Mouse (Mus musculus) stomach, embryonic 14.5 days (tissue): Measurements from ENCODE around the gene Hacl1. TPM values are rescaled to one million over a fixed set of nuclear protein-coding genes. Genes with fewer than 3 reads are reported as not detected.

Source experiments
- ATAC-seq: fragments of 200-750 bp; cut with Nextera tagmentation; 2 replicates; pipeline ENCODE4 v1.8.0; 2017; ENCODE audit warnings: low read depth, moderate TSS enrichment; ENCODE audit not compliant: insufficient number of reproducible peaks, insufficient read depth, low FRiP score
- H3K27ac ChIP-seq: fragments of 300-500 bp; sonication (generic); 2 replicates; pipeline ENCODE4 v1.5.1; 2014; ENCODE audit warnings: mild to moderate bottlenecking, low read length, moderate library complexity, mixed read lengths
- H3K27me3 ChIP-seq: fragments of 300-500 bp; sonication (generic); 2 replicates; pipeline ENCODE4 v1.6.1; 2014; ENCODE audit warnings: low read length, control low read depth, mixed read lengths; ENCODE audit not compliant: control insufficient read depth, insufficient read depth
- H3K36me3 ChIP-seq: fragments of 300-500 bp; sonication (generic); 2 replicates; pipeline ENCODE4 v1.6.1; 2014; ENCODE audit warnings: mild to moderate bottlenecking, control low read depth, low read length, moderate library complexity, mixed read lengths; ENCODE audit not compliant: control insufficient read depth, insufficient read depth
- H3K4me1 ChIP-seq: fragments of 300-500 bp; sonication (generic); 2 replicates; pipeline ENCODE4 v1.6.1; 2014; ENCODE audit warnings: low read length, control low read depth, mixed read lengths; ENCODE audit not compliant: control insufficient read depth, insufficient read depth
- H3K4me2 ChIP-seq: fragments of 300-500 bp; sonication (generic); replicated peaks from 2 replicates; pipeline ENCODE4 v1.6.1; 2014; ENCODE audit warnings: low read depth, low read length, control low read depth
- H3K4me3 ChIP-seq: fragments of 300-500 bp; sonication (generic); 2 replicates; pipeline ENCODE4 v1.5.1; 2014; ENCODE audit warnings: low read depth, low read length, control low read depth
- H3K9ac ChIP-seq: fragments of 300-500 bp; sonication (generic); replicated peaks from 2 replicates; pipeline ENCODE4 v1.6.1; 2014; ENCODE audit warnings: low read depth, mild to moderate bottlenecking, control low read depth, low read length, moderate library complexity, mixed read lengths
- H3K9me3 ChIP-seq: fragments of 300-500 bp; sonication (generic); 2 replicates; pipeline ENCODE4 v1.6.1; 2016; ENCODE audit warnings: low read depth, low read length, control low read depth; ENCODE audit not compliant: control insufficient read depth
- WGBS: fragments of 180-500 bp; shearing (Covaris S2); extraction: QIAGEN DNeasy Blood & Tissue Kit; methylation state at CpG from one replicate; pipeline ENCODE4 v1.1.7; 2014; 5-methylcytosine and 5-hydroxymethylcytosine counted together
- polyA plus RNA-seq: library from polyadenylated mRNA; unstranded; fragments of >200 nt; fragmentation: Nextera tagmentation; extraction: Ambion mirVana; gene quantifications from 2 replicates; pipeline ENCODE4 v1.2.1, GENCODE M21; 2014

Gene Hacl1
- polyA plus RNA-seq, 1 experiment from 2014 or later: 11.1 TPM

- Histone ChIP-seq H3K27ac (no peak overlapping the region), H3K4me3 (no peak overlapping the region), H3K27me3 (no peaks in the 10 kb centered on the region), H3K4me2 (no peak overlapping the region), H3K36me3 (no peaks in the 10 kb centered on the region), H3K9ac (no peak overlapping the region), H3K4me1 (peaks cover 6% of the 10 kb centered on the region; the same call in 1 of the 2 replicates), H3K9me3 (no peaks in the 10 kb centered on the region)
- WGBS: 35% methylated on average over 9 of the region's 9 CpGs
- no peak for ATAC-seq
Observed at GRCm38 (mm10) chr14:31577966-31578735, 62.9 kb downstream of the Hacl1 start.

- WGBS: 39% methylated on average over 10 of the region's 10 CpGs
- H3K4me1 ChIP-seq: peaks cover 11% of the 10 kb centered on the region; the same call in 1 of the 2 replicates
- H3K4me3 ChIP-seq: no peak overlapping the region
- no peak overlapping the region for H3K4me2 ChIP-seq
- ATAC-seq: no peak
- H3K27ac ChIP-seq: no peak overlapping the region
- no peaks in the 10 kb centered on the region for H3K9me3 ChIP-seq
- H3K36me3 ChIP-seq: no peaks in the 10 kb centered on the region
- no peak overlapping the region for H3K9ac ChIP-seq
- no peaks in the 10 kb centered on the region for H3K27me3 ChIP-seq
Observed at GRCm38 (mm10) chr14:31576846-31577697, 64.0 kb downstream of the Hacl1 start.

- no peak overlapping the region for H3K4me2 ChIP-seq
- no peak overlapping the region for H3K9ac ChIP-seq
- H3K9me3 ChIP-seq: no peaks in the 10 kb centered on the region
- no peaks in the 10 kb centered on the region for H3K36me3 ChIP-seq
- H3K27ac ChIP-seq: no peak overlapping the region
- no peak for ATAC-seq
- no peak overlapping the region for H3K4me3 ChIP-seq
- H3K27me3 ChIP-seq: no peaks in the 10 kb centered on the region
- 78% methylated on average over 9 of the region's 9 CpGs for WGBS
- H3K4me1 ChIP-seq: peaks cover 11% of the 10 kb centered on the region; the same call in 1 of the 2 replicates
Observed at GRCm38 (mm10) chr14:31575866-31576265, 65.2 kb downstream of the Hacl1 start.

GRCm38 (mm10) chr14:31574903-31575665 is 66.0 kb downstream of the Hacl1 start:
- Histone ChIP-seq H3K27me3 (no peaks in the 10 kb centered on the region), H3K27ac (no peak overlapping the region), H3K4me1 (peaks cover 11% of the 10 kb centered on the region; the same call in 1 of the 2 replicates), H3K9ac (no peak overlapping the region), H3K36me3 (no peaks in the 10 kb centered on the region), H3K9me3 (no peaks in the 10 kb centered on the region), H3K4me2 (no peak overlapping the region), H3K4me3 (no peak overlapping the region)
- no peak for ATAC-seq
- 94% methylated on average over 18 of the region's 18 CpGs for WGBS

GRCm38 (mm10) chr14:31572561-31573175 is 68.4 kb downstream of the Hacl1 start:
- no peaks in the 10 kb centered on the region for H3K27me3 ChIP-seq
- ATAC-seq: no peak
- H3K4me1 ChIP-seq: peaks cover 16% of the 10 kb centered on the region; the same call in 1 of the 2 replicates
- no peak overlapping the region for H3K9ac ChIP-seq
- H3K9me3 ChIP-seq: no peaks in the 10 kb centered on the region
- 61% methylated on average over 9 of the region's 9 CpGs for WGBS
- H3K27ac ChIP-seq: no peak overlapping the region
- H3K4me3 ChIP-seq: no peak overlapping the region
- H3K4me2 ChIP-seq: no peak overlapping the region
- H3K36me3 ChIP-seq: no peaks in the 10 kb centered on the region

- peaks cover 10% of the 10 kb centered on the region; the same call in 1 of the 2 replicates for H3K4me1 ChIP-seq
- no peak overlapping the region for H3K4me2 ChIP-seq
- no peak overlapping the region for H3K4me3 ChIP-seq
- no peak for ATAC-seq
- 82% methylated on average over 5 of the region's 5 CpGs for WGBS
- H3K27ac ChIP-seq: no peak overlapping the region
- H3K9ac ChIP-seq: no peak overlapping the region
- no peaks in the 10 kb centered on the region for H3K36me3 ChIP-seq
- no peaks in the 10 kb centered on the region for H3K27me3 ChIP-seq
- no peaks in the 10 kb centered on the region for H3K9me3 ChIP-seq
Observed at GRCm38 (mm10) chr14:31571419-31571818, 69.7 kb downstream of the Hacl1 start.

GRCm38 (mm10) chr14:31570131-31570951 is 70.7 kb downstream of the Hacl1 start:
- H3K36me3 ChIP-seq: no peaks in the 10 kb centered on the region
- ATAC-seq: no peak
- H3K4me3 ChIP-seq: no peak overlapping the region
- peaks cover 13% of the 10 kb centered on the region for H3K4me1 ChIP-seq
- no peaks in the 10 kb centered on the region for H3K9me3 ChIP-seq
- no peak overlapping the region for H3K4me2 ChIP-seq
- WGBS: 58% methylated on average over 6 of the region's 6 CpGs
- H3K9ac ChIP-seq: no peak overlapping the region
- no peak overlapping the region for H3K27ac ChIP-seq
- no peaks in the 10 kb centered on the region for H3K27me3 ChIP-seq
